Mouse (Mus musculus): ENCODE measurements at regions not wholly inside any gene's neighbourhood (a gene's known extent, or its start where the extent isn't known, plus 50 kb on each side); places are given as distances from the start of the nearest gene placed in this dataset.
A peak's percentile ranks its signal among the peaks of the same experiment; 100 is the strongest.
"Not testable (repeated sequence)": the region's sequence is repeated elsewhere in the genome, so short reads cannot be mapped to it uniquely, and the experiment has no call there.

DNA sequence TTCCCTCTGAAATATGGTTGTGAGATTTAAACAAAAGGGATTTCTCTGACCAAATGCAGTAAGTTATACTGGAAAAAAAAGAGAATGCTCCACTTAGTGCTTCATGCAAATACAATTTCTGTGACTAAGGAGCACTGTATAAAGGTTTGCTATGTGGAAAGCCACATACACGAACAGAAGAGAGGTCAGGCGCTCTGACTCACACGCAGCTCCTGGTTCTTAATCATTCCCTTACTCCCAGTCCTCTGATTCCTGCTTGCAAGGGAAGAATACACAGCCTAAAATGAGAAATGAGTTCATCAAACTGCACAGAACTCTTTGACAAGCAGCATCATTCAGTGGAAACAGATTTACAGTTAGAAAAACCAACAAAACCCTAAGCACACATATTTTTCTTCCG lies 406.8 kb downstream of the Gja1 start:
- DNase-seq, result no peak

- no peak for DNase-seq
Observed at GRCm38 (mm10) chr10:56788081-56788480, 411.0 kb downstream of the Gja1 start.

- DNase-seq, result peak; percentile 3
Observed at GRCm38 (mm10) chr10:56793074-56793473, 415.9 kb downstream of the Gja1 start.

- no peak for DNase-seq
Observed at GRCm38 (mm10) chr10:56795396-56795795, 418.3 kb downstream of the Gja1 start.

DNA sequence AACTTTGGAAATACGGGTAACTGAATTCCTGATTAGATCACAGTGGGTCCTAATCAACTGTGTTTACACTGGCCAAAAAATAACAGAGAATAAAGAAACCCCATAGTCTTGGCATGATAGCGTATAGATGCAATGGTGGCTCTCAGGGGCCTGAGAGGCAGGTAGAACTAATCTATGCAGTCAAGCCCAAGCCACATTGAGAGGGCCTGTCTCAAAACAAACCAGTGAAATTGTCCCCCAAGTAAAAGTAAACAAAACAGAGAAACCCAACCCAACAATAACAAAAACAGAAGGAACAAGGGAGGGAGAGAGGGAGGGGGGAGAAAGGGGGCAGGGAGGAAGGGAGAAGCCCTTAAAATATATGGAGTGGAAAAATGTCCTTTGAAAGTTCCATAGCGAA lies 422.2 kb downstream of the Gja1 start:
- no peak for DNase-seq

- no peak for DNase-seq
Observed at GRCm38 (mm10) chr10:56799745-56800144, 422.6 kb downstream of the Gja1 start.

- no peak for DNase-seq
Observed at GRCm38 (mm10) chr10:56809006-56809405, 431.9 kb downstream of the Gja1 start.

GRCm38 (mm10) chr10:56822158-56822557 lies 445.0 kb downstream of the Gja1 start:
- DNase-seq, result no peak

- DNase-seq, result no peak
Observed at GRCm38 (mm10) chr10:56831331-56831730, 454.2 kb downstream of the Gja1 start.

DNA sequence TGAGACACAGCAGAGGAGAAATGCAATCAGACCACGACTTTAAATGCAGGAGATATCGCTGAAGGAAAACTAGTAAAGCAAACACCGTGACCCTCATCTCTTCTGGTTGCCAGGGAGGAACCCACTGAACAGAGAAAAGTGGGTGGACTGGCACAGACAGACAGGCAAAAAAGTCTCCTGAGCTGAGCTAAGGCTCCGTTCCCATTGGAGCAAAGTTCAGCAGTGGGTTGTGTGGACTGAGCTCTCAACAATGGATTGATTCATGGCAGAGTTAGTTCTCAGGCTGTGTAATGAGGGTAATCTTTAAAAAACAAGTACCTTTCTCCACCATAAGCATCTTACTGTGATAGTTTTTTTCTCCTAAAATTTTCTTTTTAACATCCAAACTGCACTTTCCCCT lies 454.8 kb downstream of the Gja1 start:
- DNase-seq, result peak; percentile 9

- no peak for DNase-seq
Observed at GRCm38 (mm10) chr10:56836130-56836529, 459.0 kb downstream of the Gja1 start.

DNA sequence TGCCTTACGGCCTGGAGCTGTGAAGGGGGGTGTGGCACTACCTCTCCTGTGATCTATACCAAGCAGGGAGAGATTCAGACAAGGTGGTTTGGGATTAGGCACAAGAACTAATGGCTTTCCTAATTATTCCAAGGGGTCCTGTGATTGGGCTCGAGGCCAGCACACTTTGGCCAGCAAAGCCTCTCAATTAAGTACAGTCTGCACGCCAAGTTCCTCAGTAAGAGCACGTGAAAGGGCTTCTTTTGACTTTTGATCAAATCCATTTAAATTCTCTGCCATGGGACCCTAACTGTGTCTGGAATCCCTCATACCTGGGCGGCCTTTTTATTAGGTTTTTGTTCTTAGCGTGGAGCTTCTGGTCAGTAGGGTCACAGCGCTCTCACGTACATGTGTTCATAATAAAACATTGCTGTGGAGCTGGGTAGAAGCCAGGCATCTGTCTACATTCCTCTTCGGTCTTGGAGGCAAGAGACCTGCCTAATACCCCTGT lies 461.9 kb downstream of the Gja1 start:
- peak; percentile 15 for DNase-seq

GRCm38 (mm10) chr10:56839545-56839944 lies 462.4 kb downstream of the Gja1 start:
- peak; percentile 32 for DNase-seq

- no peak for DNase-seq
Observed at GRCm38 (mm10) chr10:56840732-56841131, 463.6 kb downstream of the Gja1 start.

GRCm38 (mm10) chr10:56841486-56841885 lies 464.4 kb downstream of the Gja1 start:
- DNase-seq, result no peak

GRCm38 (mm10) chr10:56841973-56842372 lies 464.8 kb downstream of the Gja1 start:
- DNase-seq, result no peak

- DNase-seq, result no peak
Observed at GRCm38 (mm10) chr10:56852484-56852883, 475.4 kb downstream of the Gja1 start.

GRCm38 (mm10) chr10:56856186-56856585 lies 479.1 kb downstream of the Gja1 start:
- no peak for DNase-seq

DNA sequence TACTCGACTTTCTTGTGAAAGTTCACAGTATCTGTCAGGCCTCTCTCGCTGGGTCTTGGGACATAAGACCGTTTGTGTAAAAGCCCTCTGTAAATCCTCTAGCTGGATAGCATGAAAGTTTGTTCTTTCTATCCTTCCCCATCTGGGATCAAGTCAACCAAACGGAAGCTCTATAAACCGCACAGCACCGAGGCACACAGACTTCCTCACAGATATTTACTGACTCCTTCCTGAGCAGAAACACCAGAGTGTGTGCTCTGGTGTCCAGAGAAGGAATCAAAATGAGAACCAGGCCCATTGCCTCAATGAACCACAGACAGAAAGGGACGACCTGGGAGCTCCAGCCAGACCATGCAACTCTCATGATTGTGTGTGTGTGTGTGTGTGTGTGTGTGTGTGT lies 502.6 kb downstream of the Gja1 start:
- no peak for DNase-seq

GRCm38 (mm10) chr10:56880154-56880591 lies 503.0 kb downstream of the Gja1 start:
- no peak for DNase-seq

GRCm38 (mm10) chr10:56884456-56885410 lies 507.6 kb downstream of the Gja1 start:
- peak; percentile 14 for DNase-seq

DNA sequence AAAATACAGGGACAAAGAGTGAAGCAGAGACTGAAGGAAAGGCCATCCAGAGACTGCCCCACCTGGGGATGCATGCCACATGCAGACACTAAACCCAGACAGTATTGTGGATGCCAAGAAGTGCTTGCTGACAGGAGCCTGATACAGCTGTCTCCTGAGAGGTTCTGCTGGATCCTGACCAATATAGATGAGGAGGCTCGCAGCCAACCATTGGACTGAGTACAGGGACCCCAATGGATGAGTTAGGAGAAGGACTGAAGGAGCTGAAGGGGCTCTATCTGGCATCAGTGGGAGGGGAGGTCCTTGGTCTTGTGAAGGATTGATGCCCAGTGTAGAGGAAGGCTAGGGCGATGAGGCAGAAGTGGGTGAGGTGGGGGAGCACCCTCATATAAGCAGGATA lies 514.4 kb downstream of the Gja1 start:
- not testable (repeated sequence) for DNase-seq

GRCm38 (mm10) chr10:56892666-56893209 lies 515.6 kb downstream of the Gja1 start:
- DNase-seq, result no peak

DNA sequence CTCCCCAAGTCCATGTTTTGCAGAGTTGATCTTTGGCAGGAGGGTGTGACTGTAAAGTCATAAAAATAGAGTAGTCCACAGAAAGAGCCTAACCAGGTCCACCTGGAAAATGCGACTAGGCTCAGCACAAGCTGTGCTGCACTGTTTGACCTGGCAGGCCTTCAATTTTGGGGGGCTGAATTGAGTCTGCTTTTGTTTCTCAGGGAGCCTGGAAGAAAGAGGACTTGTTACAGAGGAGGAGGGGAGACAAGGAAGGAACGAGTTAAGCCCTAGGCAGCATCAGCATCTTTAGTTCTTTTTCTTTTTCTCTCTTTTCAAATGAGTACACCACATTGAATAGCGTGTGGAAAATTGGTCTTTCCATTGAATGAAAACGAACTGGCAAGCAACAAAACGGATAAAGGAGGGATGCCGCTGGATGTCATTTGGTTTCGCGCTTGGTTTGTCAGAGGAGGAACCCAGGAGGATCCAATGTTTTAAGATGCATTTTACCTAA lies 516.1 kb downstream of the Gja1 start:
- DNase-seq, result peak; percentile 15
